Mouse (Mus musculus): ENCODE results near the gene Orai2.
"Not testable (repeated sequence)": the region's sequence is repeated elsewhere in the genome, so short reads cannot be mapped to it uniquely, and the experiment has no call there.

DNA sequence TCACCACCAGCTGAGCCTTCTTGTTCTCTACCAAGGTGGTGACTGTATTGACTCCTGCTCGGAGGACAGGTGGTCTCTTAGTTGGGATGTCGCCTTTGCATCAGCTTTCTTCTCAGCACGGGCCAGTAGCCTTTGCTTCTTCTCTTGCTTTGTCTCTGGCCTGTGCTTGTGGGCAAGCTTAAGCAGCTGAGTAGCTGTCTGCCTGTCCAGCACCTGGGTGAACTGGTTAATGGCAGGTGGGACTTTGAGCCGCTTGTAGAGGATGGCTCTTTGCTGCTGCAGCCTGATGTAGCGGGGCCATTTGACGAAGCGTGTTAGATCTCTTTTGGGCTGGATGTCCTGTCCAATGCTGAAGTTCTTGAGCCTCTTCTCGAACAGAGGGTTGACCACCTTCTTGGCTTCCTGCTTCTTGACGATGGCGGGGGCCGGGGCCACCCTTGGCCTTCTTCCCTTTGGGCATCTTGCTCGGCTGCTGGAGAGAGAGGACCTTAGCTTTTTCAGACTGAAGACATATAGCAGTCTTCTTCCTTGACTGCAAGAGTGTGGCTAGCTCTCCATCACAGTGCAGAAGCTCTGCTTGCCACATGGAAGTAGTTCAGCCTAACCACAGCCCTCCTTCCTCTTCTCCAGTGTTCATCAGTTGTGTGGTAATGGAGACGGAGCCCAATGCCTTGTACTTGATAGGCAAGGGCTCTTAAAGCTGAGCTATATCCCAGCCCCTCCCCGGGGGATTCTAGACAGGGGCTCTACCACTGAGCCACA, 41.0 kb upstream of the Orai2 start:
- not testable (repeated sequence) for TF ChIP-seq POLR2A (IDR thresholded peaks at IDR 0.05; ENCODE audit: control insufficient read depth in 1 of 2, insufficient read depth in 1 of 2, low read depth in 1 of 2, low read length in 2 of 2, poor library complexity in 1 of 2); TAL1 (IDR thresholded peaks at IDR 0.05; ENCODE audit: low read length); CTCF (IDR thresholded peaks at IDR 0.05 in 2 of 3, conservative IDR thresholded peaks at IDR 0.05 in 1 of 3; ENCODE audit: control insufficient read depth in 1 of 3, insufficient read depth in 1 of 3, low read depth in 2 of 3, low read length in 3 of 3, poor library complexity in 1 of 3, severe bottlenecking in 1 of 3); EP300 (IDR thresholded peaks at IDR 0.05; ENCODE audit: low read depth in 1 of 2, low read length in 2 of 2); GATA1 (IDR thresholded peaks at IDR 0.05; ENCODE audit: low read depth, low read length); ZNF384 (IDR thresholded peaks at IDR 0.05; ENCODE audit: low read depth, low read length); BHLHE40 (IDR thresholded peaks at IDR 0.05; ENCODE audit: borderline replicate concordance, low read depth, low read length); UBTF (IDR thresholded peaks at IDR 0.05; ENCODE audit: borderline replicate concordance, insufficient read depth, low read depth, low read length); RCOR1 (IDR thresholded peaks at IDR 0.05; ENCODE audit: low read depth, low read length); CHD1 (IDR thresholded peaks at IDR 0.05; ENCODE audit: low read depth, low read length); ZMIZ1 (IDR thresholded peaks at IDR 0.05; ENCODE audit: low read depth, low read length); ZC3H11A (IDR thresholded peaks at IDR 0.05; ENCODE audit: low read depth, low read length); MAZ (IDR thresholded peaks at IDR 0.05; ENCODE audit: low read depth, low read length)

Data from MEL (cell line).